Mouse (Mus musculus) neural tube, embryonic 10.5 days (tissue): ENCODE data around the gene Tbc1d9.

Source experiments
- DNase-seq: peaks from one replicate; pipeline ENCODE4 v3.0.0-alpha.2; 2017; ENCODE audit warnings: low spot score; ENCODE audit errors: extremely low spot score

Tbc1d9 gene

DNA sequence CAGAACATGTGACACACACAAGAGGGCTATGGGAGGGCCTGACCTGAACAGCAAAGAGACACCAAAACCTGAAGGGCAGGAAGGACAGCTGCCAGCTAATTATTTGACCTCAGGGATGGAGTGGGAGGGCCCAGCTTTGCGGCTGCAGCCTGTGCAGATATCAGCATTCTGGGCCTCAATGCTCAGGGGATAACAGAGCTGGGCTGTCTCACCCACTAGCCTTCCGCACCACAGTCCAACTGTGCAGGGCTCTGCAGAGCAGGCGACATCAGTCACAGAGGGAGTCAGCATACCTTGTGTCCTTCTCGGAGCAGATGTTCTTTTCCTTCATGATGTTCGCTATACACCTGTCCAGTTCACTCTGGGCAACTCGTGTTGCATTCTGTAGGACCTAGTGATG is 157.2 kb downstream of the Tbc1d9 start:
- no peak for DNase-seq
